Mouse (Mus musculus) intestine, embryonic 15.5 days (tissue): Measurements from ENCODE around the gene Sfn. TPM values are rescaled to one million over a fixed set of nuclear protein-coding genes. Genes with fewer than 3 reads are reported as not detected.

ENCODE experiments used
- ATAC-seq: fragments of 200-750 bp; cut with Nextera tagmentation; 2 replicates; pipeline ENCODE4 v1.8.0; 2017; ENCODE audit warnings: moderate TSS enrichment, moderate library complexity
- H3K27ac ChIP-seq: fragments of 300-500 bp; sonication (generic); 2 replicates; pipeline ENCODE4 v1.5.1; 2015; ENCODE audit warnings: mild to moderate bottlenecking, inconsistent platforms
- H3K27me3 ChIP-seq: fragments of 300-500 bp; sonication (generic); replicated peaks from 2 replicates; pipeline ENCODE4 v1.6.1; 2015; ENCODE audit warnings: inconsistent platforms
- H3K36me3 ChIP-seq: fragments of 300-500 bp; sonication (generic); 2 replicates; pipeline ENCODE4 v1.6.1; 2015; ENCODE audit warnings: inconsistent platforms
- H3K4me1 ChIP-seq: fragments of 300-500 bp; sonication (generic); replicated peaks from 2 replicates; pipeline ENCODE4 v1.6.1; 2015; ENCODE audit warnings: inconsistent platforms
- H3K4me2 ChIP-seq: fragments of 300-500 bp; sonication (generic); replicated peaks from 2 replicates; pipeline ENCODE4 v1.6.1; 2015; ENCODE audit warnings: mild to moderate bottlenecking, inconsistent platforms
- H3K4me3 ChIP-seq: fragments of 300-500 bp; sonication (generic); replicated peaks from 2 replicates; pipeline ENCODE4 v1.5.1; 2015; ENCODE audit warnings: inconsistent platforms
- H3K9ac ChIP-seq: fragments of 300-500 bp; sonication (generic); 2 replicates; pipeline ENCODE4 v1.6.1; 2015; ENCODE audit warnings: inconsistent platforms
- H3K9me3 ChIP-seq: fragments of 300-500 bp; sonication (generic); 2 replicates; pipeline ENCODE4 v1.6.1; 2016; ENCODE audit warnings: inconsistent platforms
- WGBS: fragments of 180-500 bp; shearing (Covaris S2); methylation state at CpG from one replicate; pipeline ENCODE4 v1.1.7; 2015; 5-methylcytosine and 5-hydroxymethylcytosine counted together
- polyA plus RNA-seq: library from polyadenylated mRNA; unstranded; fragments of >200 nt; fragmentation: Nextera tagmentation; extraction: Ambion mirVana; gene quantifications from 2 replicates; pipeline ENCODE4 v1.2.1, GENCODE M21; 2015

Sfn gene
- polyA plus RNA-seq, 1 experiment from 2014 or later = 47.4 TPM

DNA sequence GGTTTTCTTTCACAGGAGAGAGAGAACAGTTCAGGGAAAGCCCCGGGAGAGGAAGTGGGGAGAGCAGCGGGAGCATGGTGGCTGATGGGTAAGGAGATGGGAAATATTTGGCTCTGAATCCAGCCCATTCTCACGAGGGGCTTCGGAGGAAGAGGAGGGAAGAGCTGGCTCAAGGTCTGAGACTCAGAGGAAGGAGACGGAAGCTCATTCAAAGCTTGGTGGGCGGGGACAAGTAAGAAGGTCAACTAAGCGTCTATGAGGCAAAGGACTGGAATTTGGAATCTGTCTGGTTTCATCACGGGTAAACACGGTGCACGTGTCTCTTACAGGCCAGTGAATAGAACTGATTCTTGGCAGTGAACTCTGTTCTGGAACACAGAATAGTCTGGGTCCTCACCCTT is 31.9 kb downstream of the Sfn start:
- ATAC-seq = peak; percentile 65
- Histone ChIP-seq H3K36me3 (no peaks in the 10 kb centered on the region), H3K4me3 (no peak overlapping the region), H3K27ac (peak overlapping the region; percentile 75), H3K9me3 (no peaks in the 10 kb centered on the region), H3K27me3 (no peaks in the 10 kb centered on the region), H3K4me1 (0 out of 2 replicates have a peak, but pooled peaks cover 4% of the 10 kb centered on the region), H3K9ac (0 out of 2 replicates have a peak overlapping the region, but pooled peaks have one; percentile 10), H3K4me2 (peak overlapping the region; percentile 37)
- 38% methylated on average over 10 of the region's 10 CpGs for WGBS

DNA sequence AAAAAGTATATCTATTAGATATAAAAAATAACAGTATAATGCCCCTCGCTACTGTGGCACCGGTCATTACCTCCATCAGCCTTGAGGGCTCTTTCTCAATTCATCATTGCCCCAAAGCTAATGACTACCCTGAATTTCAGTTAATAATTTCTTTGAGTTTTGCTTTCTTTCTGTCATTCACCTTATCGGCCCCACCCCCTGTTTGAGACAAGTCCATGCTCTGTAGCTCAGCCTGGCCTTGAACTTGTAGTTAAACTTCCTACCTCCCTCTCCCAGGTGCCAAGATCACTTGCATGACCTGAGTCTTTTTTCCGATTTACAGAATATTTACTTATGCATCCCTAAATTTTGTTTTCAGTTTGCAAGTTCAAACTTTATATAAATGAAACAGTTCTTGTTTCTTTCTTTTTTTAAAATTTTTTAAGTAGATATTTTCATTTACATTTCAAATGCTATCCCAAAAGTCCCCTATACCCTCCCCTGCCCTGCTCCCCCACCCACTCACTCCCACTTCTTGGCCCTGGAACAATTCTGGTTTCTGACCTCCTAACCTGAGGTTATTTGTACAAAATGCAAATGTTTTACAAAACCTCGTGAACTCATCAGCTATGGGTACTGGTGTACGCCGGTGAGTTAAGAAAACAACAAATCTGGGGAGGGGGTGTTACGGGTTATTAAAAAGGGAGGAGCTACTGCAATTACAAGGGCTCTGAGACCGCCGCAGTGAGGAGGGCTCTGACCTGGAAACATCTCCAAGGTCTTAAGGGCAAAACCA is 32.5 kb downstream of the Sfn start:
- Histone ChIP-seq H3K4me2 (peak overlapping the region; percentile 37), H3K9ac (0 out of 2 replicates have a peak overlapping the region, but pooled peaks have one; percentile 10)
- peak; percentile 53 for ATAC-seq

DNA sequence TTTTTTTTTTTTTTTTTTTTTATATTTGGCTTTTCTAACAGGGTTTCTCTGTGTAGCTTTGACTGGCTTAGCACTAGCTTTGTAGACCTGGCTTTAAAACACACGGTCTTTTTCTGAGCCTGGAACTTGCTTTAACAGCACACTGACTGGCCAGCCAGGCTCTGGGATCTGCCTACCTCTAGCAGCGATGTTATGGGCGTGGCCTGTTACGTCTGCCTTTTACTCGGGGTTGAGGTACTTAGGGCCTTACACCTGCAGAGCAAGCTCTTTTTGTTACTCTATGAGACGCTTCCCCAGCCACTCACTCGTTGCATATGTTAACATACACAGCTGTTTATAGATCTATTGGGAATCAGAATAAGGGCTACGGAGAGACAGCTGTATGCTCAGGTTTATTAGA is 34.7 kb downstream of the Sfn start:
- Histone ChIP-seq H3K4me1 (0 out of 2 replicates have a peak, but pooled peaks cover 4% of the 10 kb centered on the region), H3K27ac (no peak overlapping the region), H3K36me3 (no peaks in the 10 kb centered on the region), H3K4me2 (no peak overlapping the region), H3K27me3 (no peaks in the 10 kb centered on the region), H3K9ac (no peak overlapping the region), H3K9me3 (no peaks in the 10 kb centered on the region), H3K4me3 (no peak overlapping the region)
- no peak for ATAC-seq
- WGBS = 22% methylated on average over 8 of the region's 8 CpGs

More for the DNA sequence above, 32.5 kb downstream of the Sfn start:
- 62% methylated on average over 10 of the region's 10 CpGs for WGBS
- Histone ChIP-seq H3K27me3 (no peaks in the 10 kb centered on the region), H3K36me3 (no peaks in the 10 kb centered on the region), H3K9me3 (no peaks in the 10 kb centered on the region), H3K4me1 (0 out of 2 replicates have a peak, but pooled peaks cover 4% of the 10 kb centered on the region), H3K27ac (peak overlapping the region; percentile 75), H3K4me3 (no peak overlapping the region)

DNA sequence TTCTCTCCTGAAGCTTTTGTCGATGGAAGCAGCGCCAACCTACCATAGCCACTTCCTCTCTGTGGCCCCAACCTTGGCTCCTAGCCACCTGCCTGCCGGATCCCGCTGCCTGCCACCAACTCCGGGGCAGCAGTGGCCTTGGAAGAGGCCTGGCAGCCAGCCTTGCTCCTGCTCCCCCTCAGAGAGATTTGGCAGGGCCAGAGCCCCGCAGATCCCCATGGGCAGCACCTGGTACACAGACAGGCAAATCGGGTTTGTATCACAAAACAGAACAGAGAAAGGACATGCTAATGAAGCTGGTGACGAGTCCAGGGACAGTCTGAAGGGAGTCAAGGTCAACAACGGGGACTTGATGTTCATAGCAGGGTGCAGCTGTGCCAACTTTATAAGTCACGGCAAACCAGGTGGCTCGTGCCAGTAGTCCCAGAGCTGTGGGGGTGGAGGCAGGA is 38.8 kb downstream of the Sfn start:
- 80% methylated on average over 11 of the region's 11 CpGs for whole genome bisulfite sequencing

DNA sequence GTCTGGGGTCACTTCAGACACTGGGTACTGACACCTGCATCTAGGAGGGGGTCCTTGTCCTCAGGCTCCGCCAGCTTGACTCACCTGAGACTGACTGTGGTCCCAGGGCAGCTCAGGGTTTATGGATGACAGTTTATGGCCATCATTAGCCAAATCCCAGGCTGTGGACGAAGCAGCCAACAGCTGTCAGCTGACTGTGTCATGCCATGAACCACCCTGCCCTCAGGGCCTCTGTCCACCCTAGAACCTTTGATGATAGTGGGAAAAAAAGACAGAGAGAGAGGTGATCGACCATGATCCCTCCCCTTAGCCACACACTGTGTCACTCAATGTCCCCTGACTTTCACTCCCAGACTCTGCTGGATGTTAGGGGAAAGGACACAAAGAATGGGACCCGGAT is 40.3 kb downstream of the Sfn start:
- Histone ChIP-seq H3K9ac (no peak overlapping the region), H3K36me3 (no peaks in the 10 kb centered on the region), H3K27ac (no peak overlapping the region), H3K9me3 (no peaks in the 10 kb centered on the region), H3K4me1 (no peaks in the 10 kb centered on the region), H3K4me3 (no peak overlapping the region), H3K27me3 (no peaks in the 10 kb centered on the region), H3K4me2 (no peak overlapping the region)
- no peak for ATAC-seq
- WGBS = 56% methylated on average over 4 of the region's 4 CpGs

More for the DNA sequence above, 38.8 kb downstream of the Sfn start:
- Histone ChIP-seq H3K4me2 (no peak overlapping the region), H3K36me3 (no peaks in the 10 kb centered on the region), H3K9ac (no peak overlapping the region), H3K4me3 (no peak overlapping the region), H3K9me3 (no peaks in the 10 kb centered on the region), H3K27ac (no peak overlapping the region), H3K27me3 (no peaks in the 10 kb centered on the region), H3K4me1 (no peaks in the 10 kb centered on the region)
- peak; percentile 59; the same call in 1 of the 2 replicates for ATAC-seq

DNA sequence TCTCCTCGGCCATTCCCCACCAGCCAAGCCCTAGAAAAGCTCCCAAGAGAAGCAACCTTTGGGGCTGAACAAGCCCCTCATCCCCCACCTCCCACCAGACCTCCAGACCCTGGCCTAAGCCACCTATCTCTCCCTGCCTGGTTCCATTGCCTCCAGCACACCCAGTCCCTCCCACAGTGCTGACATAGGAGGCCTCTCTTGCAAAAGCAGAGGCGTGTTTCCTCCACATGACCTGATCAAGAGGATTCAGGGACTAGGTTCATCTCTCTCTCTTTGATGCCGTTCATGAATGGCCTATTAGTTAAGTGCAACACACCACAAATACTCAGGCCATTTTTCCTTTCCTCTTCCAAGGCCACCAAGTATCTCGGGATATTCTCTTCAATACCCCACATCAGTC is 42.1 kb downstream of the Sfn start:
- 78% methylated on average over 4 of the region's 4 CpGs for WGBS

DNA sequence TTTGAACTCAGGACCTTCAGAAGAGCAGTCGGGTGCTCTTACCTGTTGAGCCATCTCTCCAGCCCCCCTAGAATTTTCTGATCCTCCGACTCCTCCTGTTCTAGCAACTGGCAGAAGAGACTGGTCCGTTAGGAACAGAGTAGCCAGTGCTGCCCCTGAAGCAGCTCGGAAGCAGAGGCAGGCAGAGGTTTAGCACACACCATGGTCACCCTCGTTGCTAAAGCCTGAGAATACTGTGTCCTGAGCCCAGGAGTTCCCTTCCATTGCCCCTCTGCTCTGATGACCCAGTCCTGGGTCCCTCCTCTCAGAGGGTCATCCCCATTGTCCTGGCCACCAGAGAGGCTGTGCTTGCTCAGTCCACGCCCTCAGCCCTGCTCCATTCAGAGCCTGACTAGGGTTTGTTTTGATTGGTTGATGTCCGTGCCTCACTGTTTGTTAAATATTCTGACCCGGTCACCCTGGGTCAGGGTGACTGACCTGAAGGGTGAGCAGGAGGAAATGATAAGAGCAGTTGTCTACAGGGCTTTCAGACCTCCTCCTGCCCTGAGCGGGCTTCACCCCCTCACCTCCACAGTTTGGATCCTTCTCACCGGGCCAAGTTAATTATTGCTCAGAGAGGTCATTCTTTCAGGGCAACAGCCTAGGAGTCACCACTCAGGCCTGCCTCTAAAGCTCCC is 44.8 kb downstream of the Sfn start:
- Histone ChIP-seq H3K4me1 (no peaks in the 10 kb centered on the region; the same call in 1 of the 2 replicates), H3K36me3 (no peaks in the 10 kb centered on the region), H3K4me2 (no peak overlapping the region), H3K27ac (no peak overlapping the region), H3K9ac (no peak overlapping the region), H3K9me3 (no peaks in the 10 kb centered on the region), H3K4me3 (no peak overlapping the region), H3K27me3 (no peaks in the 10 kb centered on the region)
- WGBS = 27% methylated on average over 10 of the region's 10 CpGs
- ATAC-seq = peak; percentile 37

More for the DNA sequence above, 42.1 kb downstream of the Sfn start:
- Histone ChIP-seq H3K4me1 (no peaks in the 10 kb centered on the region), H3K27ac (no peak overlapping the region), H3K4me3 (no peak overlapping the region), H3K9me3 (no peaks in the 10 kb centered on the region), H3K27me3 (no peaks in the 10 kb centered on the region), H3K9ac (no peak overlapping the region), H3K4me2 (no peak overlapping the region), H3K36me3 (no peaks in the 10 kb centered on the region)
- no peak for ATAC-seq

DNA sequence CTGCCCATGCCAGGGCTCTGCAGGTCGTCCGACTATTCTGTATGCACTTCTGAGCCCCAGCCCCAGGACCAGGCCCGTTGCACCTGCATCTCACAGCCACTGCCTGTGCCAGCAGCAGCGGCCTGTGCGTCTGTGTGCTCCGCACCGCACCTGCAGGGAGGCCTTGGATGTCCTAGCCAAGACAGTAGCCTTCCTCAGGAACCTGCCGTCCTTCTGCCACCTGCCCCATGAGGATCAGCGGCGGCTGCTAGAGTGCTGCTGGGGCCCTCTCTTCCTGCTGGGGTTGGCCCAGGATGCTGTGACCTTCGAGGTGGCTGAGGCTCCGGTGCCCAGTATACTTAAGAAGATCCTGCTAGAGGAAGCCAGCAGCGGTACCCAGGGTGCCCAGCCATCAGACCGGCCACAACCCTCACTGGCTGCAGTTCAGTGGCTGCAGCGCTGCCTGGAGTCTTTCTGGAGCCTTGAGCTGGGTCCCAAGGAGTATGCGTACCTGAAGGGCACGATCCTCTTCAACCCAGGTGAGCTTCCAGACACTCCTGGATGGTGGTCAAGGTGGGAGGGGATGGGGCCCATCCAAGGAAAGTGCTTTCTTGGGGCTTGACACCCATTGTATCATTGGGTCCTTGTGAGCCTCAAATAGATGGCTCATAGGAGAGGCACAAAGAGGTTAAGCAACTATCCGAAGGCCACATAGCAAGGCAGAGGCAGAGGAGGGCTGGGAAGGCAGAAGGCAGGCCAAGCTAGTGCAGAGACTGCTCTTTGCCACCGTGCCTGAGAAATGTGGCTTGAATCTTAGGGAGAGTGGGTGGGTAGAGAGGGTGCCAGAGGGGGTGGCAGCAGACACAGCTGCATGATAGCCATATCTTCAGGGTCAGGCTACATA is 48.3 kb downstream of the Sfn start:
- Histone ChIP-seq H3K4me1 (no peaks in the 10 kb centered on the region; the same call in 1 of the 2 replicates), H3K9me3 (no peaks in the 10 kb centered on the region), H3K4me3 (peak overlapping the region; percentile 6; the same call in 1 of the 2 replicates), H3K36me3 (no peaks in the 10 kb centered on the region), H3K9ac (peak overlapping the region; percentile 1; the same call in 1 of the 2 replicates), H3K27ac (peak overlapping the region; percentile 73), H3K4me2 (peak overlapping the region; percentile 49), H3K27me3 (no peaks in the 10 kb centered on the region)
- peak; percentile 3; the same call in 1 of the 2 replicates for ATAC-seq
- WGBS = 61% methylated on average over 19 of the region's 19 CpGs

DNA sequence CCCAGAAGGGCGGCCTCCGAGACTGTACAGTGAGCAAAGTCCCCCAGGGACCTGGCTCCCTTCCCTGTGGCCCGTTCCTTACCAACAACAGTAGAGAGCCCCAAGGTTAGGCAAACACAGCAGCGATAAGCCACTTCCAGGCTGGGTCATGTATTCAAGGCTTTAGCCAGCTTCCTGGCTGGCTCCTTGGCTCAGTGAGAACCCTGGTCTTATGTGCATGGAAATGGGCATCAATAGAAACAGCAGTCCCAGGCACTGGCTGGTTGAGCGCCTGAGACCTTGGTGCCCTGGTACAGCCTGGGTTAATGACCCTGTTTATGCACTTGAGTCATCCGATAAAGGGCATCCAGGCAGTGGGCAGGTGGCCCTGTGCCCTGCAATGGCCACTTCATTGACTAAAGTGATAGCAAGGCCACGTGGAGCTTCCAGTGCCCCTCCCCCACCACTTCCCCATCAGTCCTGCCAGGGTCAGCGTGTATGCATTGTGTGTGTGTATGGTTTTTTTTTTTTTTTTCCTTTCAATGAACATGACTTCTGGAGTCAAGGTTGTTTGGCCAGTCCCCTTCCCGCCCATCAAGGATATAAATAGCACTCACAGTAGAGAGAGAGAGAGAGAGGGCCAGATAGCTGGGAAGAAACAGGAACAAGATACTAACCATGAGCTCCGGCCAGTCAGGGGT is 49.1 kb downstream of the Sfn start, which contains the start of gene Nr0b2:
Nr0b2 (plus strand) TSS at position 609 of the 680 bp plus-strand sequence.
- Histone ChIP-seq H3K27ac (peak within 1 kb of the TSS; percentile 73), H3K9ac (peak within 1 kb of the TSS; percentile 1; the same call in 1 of the 2 replicates), H3K36me3 (no peaks in the 10 kb centered on the region), H3K9me3 (no peaks in the 10 kb centered on the region), H3K4me3 (peak within 1 kb of the TSS; percentile 6; the same call in 1 of the 2 replicates), H3K4me1 (no peaks in the 10 kb centered on the region; the same call in 1 of the 2 replicates), H3K27me3 (no peaks in the 10 kb centered on the region), H3K4me2 (peak within 1 kb of the TSS; percentile 49)
- peak; percentile 92 for ATAC-seq
- 52% methylated on average over 10 of the region's 10 CpGs for WGBS

DNA sequence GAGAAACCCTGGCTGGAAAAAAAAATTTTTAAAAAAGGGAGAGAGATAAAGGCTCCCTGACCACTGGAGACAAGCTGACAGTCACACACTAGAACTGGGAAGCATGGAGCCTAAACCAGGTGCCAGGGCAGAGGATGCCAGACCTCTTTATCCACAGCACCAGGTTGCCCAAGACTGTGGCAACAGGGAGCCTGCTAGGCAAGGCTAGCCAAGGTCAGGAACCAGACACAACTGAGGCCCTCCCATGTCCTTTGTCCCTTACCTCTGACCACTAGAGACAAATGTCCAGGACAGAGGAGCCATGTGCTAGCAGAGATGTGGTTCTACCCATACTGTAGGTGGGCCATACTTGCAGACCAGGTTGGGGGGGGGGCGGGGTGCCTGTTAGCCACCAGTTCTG is 49.9 kb downstream of the Sfn start:
- Histone ChIP-seq H3K27me3 (no peaks in the 10 kb centered on the region), H3K4me1 (no peaks in the 10 kb centered on the region; the same call in 1 of the 2 replicates), H3K9ac (no peak overlapping the region), H3K4me3 (no peak overlapping the region), H3K9me3 (no peaks in the 10 kb centered on the region), H3K36me3 (no peaks in the 10 kb centered on the region), H3K4me2 (no peak overlapping the region), H3K27ac (0 out of 2 replicates have a peak overlapping the region, but pooled peaks have one; percentile 73)
- 85% methylated on average over 1 of the region's 1 CpGs for WGBS
- peak; percentile 5; the same call in 1 of the 2 replicates for ATAC-seq
